Mouse (Mus musculus) bone marrow macrophage, adult 2 months (primary cell): ENCODE measurements around the gene Ccdc175.

Source experiments
- CTCF ChIP-seq: IDR thresholded peaks from 2 replicates; pipeline ENCODE4 v1.5.1; 2012; ENCODE audit warnings: low read depth, mild to moderate bottlenecking, low read length, moderate library complexity
- POLR2A ChIP-seq: IDR thresholded peaks from 2 replicates; pipeline ENCODE4 v1.6.1; 2012; ENCODE audit warnings: mild to moderate bottlenecking, low read depth, low read length, borderline replicate concordance

DNA sequence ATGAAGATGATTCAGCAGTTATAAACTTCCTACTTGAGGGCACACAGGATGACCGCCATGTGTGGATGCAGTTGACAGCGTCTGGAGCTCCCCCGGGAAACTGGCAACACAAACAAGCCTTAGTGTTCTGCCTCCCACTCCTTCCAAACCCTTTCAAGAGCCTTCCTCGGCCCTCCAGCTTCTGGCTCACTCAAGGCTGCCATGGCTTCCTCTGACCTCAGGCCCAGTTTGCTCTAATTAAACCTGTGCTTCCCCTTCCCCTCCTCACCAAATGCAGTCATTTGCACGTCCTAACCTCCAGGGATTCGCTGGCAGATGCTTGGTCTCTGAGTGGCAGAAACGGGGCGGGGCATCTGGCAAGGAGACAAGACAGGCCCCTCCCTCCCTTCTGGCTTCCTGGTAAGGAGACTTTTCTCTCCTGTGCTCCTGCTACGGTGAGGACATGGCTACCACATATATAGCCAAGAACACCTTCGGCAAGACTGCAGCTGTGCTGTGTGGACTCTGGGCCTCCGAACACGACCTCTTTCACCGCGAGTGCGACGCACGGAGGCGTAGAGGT, 13.2 kb upstream of the Ccdc175 start:
- no peak for TF ChIP-seq CTCF
- no peak for TF ChIP-seq POLR2A
